Mouse (Mus musculus) G1E (cell line): ENCODE data around the gene Adamts7.

Experiments used
- CTCF ChIP-seq: IDR thresholded peaks from 2 replicates; pipeline ENCODE4 v1.5.1; 2012; ENCODE audit warnings: low read depth, low read length, inconsistent platforms, mixed read lengths
- GATA2 ChIP-seq: IDR thresholded peaks from 2 replicates; pipeline ENCODE4 v1.6.1; 2012; ENCODE audit warnings: low read depth, low read length, inconsistent platforms, borderline replicate concordance
- POLR2AphosphoS5 ChIP-seq: IDR thresholded peaks from 2 replicates; pipeline ENCODE4 v1.6.1; 2012; ENCODE audit warnings: low read depth, low read length, inconsistent platforms; ENCODE audit not compliant: insufficient replicate concordance
- TAL1 ChIP-seq: conservative IDR thresholded peaks from 2 replicates; pipeline ENCODE4 v1.6.1; 2012; ENCODE audit warnings: low read depth, low read length, inconsistent platforms, mixed read lengths

GRCm38 (mm10) chr9:90222275-90222674 is 59.4 kb downstream of the Adamts7 start:
- TF ChIP-seq POLR2AphosphoS5 (no peak), CTCF (no peak), GATA2 (no peak), TAL1 (no peak)
